29 mouse cellular contexts compared by ENCODE assay signal in genomic region chr10:118412774-118413173, GRCm38 (mm10). TPM values are rescaled to one million over a fixed set of nuclear protein-coding genes. Genes with fewer than 3 reads are reported as not detected.
A peak's percentile ranks its signal among the peaks of the same experiment; 100 is the strongest.
DNase-seq lines count a peak whose midpoint lies in the region; ATAC-seq lines count a peak whose summit lies in the region.
"Had no signal": no experiment of that assay in that cellular context is flagged by ENCODE, and none has a peak within 500 bp of the region (broad histone marks: within the 10 kb centered on the region; RNA-seq: fewer than 3 reads in every experiment).

No protein-coding gene starts in this region.

- no peaks in the 10 kb centered on the region for H3K36me3 ChIP-seq in midbrain, embryonic 11.5 days (ENCODE audit: control insufficient read depth, insufficient read depth, low read length)
- H3K36me3 ChIP-seq: forebrain, embryonic 10.5 days; G1E; hindbrain, embryonic 12.5 days; hindbrain, embryonic 15.5 days had no signal

- no peak overlapping the region for H3K9ac ChIP-seq in midbrain, embryonic 11.5 days (ENCODE audit: low read length)
- H3K9ac ChIP-seq: forebrain, embryonic 13.5 days; hindbrain, embryonic 12.5 days; hindbrain, embryonic 15.5 days had no signal

- no peaks in the 10 kb centered on the region for H3K9me3 ChIP-seq in midbrain, embryonic 11.5 days (ENCODE audit: control insufficient read depth, low read length)
- H3K9me3 ChIP-seq: forebrain, embryonic 10.5 days; forebrain, embryonic 13.5 days; hindbrain, embryonic 12.5 days; hindbrain, embryonic 15.5 days had no signal

- no peak overlapping the region for H3K27ac ChIP-seq in midbrain, embryonic 11.5 days (ENCODE audit: low read depth, low read length)
- H3K27ac ChIP-seq: forebrain, embryonic 10.5 days; forebrain, embryonic 13.5 days; hindbrain, embryonic 12.5 days; hindbrain, embryonic 15.5 days had no signal

- ATAC-seq in CD4-positive, CD25-positive, alpha-beta regulatory T cell, adult 4 months = peak; percentile 87
- ATAC-seq in midbrain, embryonic 11.5 days (ENCODE audit: low FRiP score) = no peak
- ATAC-seq: forebrain, embryonic 13.5 days; forebrain, embryonic 16.5 days; Patski had no signal

- no peak overlapping the region for H3K4me2 ChIP-seq in midbrain, embryonic 11.5 days
- H3K4me2 ChIP-seq: forebrain, embryonic 13.5 days; heart, embryonic 11.5 days; hindbrain, embryonic 12.5 days; hindbrain, embryonic 15.5 days had no signal

- no peak overlapping the region for H3K4me3 ChIP-seq in midbrain, embryonic 11.5 days (ENCODE audit: low read depth, low read length)
- H3K4me3 ChIP-seq: forebrain, embryonic 10.5 days; forebrain, embryonic 13.5 days; hindbrain, embryonic 12.5 days; hindbrain, embryonic 15.5 days had no signal

- no peaks in the 10 kb centered on the region for H3K27me3 ChIP-seq in midbrain, embryonic 11.5 days (ENCODE audit: control insufficient read depth, insufficient read depth, low read length)
- H3K27me3 ChIP-seq: CH12.LX; forebrain, embryonic 13.5 days; hindbrain, embryonic 12.5 days; hindbrain, embryonic 15.5 days; Patski had no signal

- no peaks in the 10 kb centered on the region for H3K4me1 ChIP-seq in midbrain, embryonic 11.5 days (ENCODE audit: control insufficient read depth, insufficient read depth, low read length)
- H3K4me1 ChIP-seq: forebrain, embryonic 10.5 days; forebrain, embryonic 13.5 days; hindbrain, embryonic 12.5 days; hindbrain, embryonic 15.5 days had no signal

- 87% methylated on average over 5 of the region's 5 CpGs for WGBS in midbrain, embryonic 11.5 days

- peak; percentile 2 for DNase-seq in 416B (ENCODE audit: low read depth)
- peak; percentile 33 for DNase-seq in induced T-regulatory cell, adult 2 months (ENCODE audit: low read depth)
- DNase-seq in natural killer cell, adult 2 months (ENCODE audit: low spot score in 2 of 2) = peak; percentile 34 to 48
- no peak for DNase-seq in layer of hippocampus, adult 9-10 months (ENCODE audit: low spot score)
- DNase-seq in midbrain, embryonic 11.5 days (ENCODE audit: low spot score, missing footprints) = no peak
- no peak for DNase-seq in thymus, postnatal 0 days (ENCODE audit: low spot score)
- DNase-seq: adrenal gland, adult 8-10 months; adrenal gland, postnatal 25 days; B cell, adult 2 months; cerebellum, adult 18-20 months; cerebellum, adult 9-10 months; cerebellum, postnatal 14 days; gastrocnemius, postnatal 10 days; gastrocnemius, postnatal 36 days; heart, adult 11 months had no signal

RNA-seq across cellular contexts. Expression of gene Ifng, which starts 28.1 kb away (rescaled TPM):
- polyA plus RNA-seq in CD4-positive, CD25-positive, alpha-beta regulatory T cell, adult 4 months (2017; shearing (Covaris generic)) = 10 to 100 TPM in 1 of 2 experiments, 1 to 10 TPM in 1; 5.5 to 10.6 TPM
- not detected in 2 replicates for polyA plus RNA-seq in midbrain, embryonic 11.5 days (2014; fragmentation: Nextera tagmentation; extraction: Ambion mirVana)
- polyA plus RNA-seq in thymus, postnatal 0 days (2015; fragmentation: Nextera tagmentation; extraction: Ambion mirVana) = 0.55 and 0.86 TPM in 2 replicates
- polyA plus RNA-seq: embryonic facial prominence, embryonic 11.5 days; embryonic facial prominence, embryonic 14.5 days; forebrain, embryonic 10.5 days; forebrain, embryonic 13.5 days; forebrain, embryonic 16.5 days; G1E; heart, embryonic 11.5 days; heart, embryonic 14.5 days; heart, postnatal 0 days; hindbrain, embryonic 12.5 days; hindbrain, embryonic 15.5 days; Patski had no signal

RNA-seq across cellular contexts. Expression of gene Gm9049, which starts 58.9 kb away (rescaled TPM):
- polyA plus RNA-seq in CD4-positive, CD25-positive, alpha-beta regulatory T cell, adult 4 months (2017; shearing (Covaris generic)) = under 1 TPM in 1 of 2 experiments, not detected in 1; 0.13 TPM
- polyA plus RNA-seq in midbrain, embryonic 11.5 days (2014; fragmentation: Nextera tagmentation; extraction: Ambion mirVana) = 0.11 TPM in 1 of 2 replicates, not detected in the other
- polyA plus RNA-seq in thymus, postnatal 0 days (2015; fragmentation: Nextera tagmentation; extraction: Ambion mirVana) = 0.07 and 0.13 TPM in 2 replicates
- polyA plus RNA-seq: embryonic facial prominence, embryonic 11.5 days; forebrain, embryonic 13.5 days; forebrain, embryonic 16.5 days; G1E; heart, embryonic 11.5 days; heart, embryonic 14.5 days; hindbrain, embryonic 12.5 days; hindbrain, embryonic 15.5 days; Patski had no signal

Comparison
In these comparisons a context has a peak if more than half of its experiments do, and no peak if none do; other contexts are left out.
1. DNase-seq: peak in 416B (single experiment), induced T-regulatory cell, adult 2 months (single experiment) and natural killer cell, adult 2 months (2 of 2); none in layer of hippocampus, adult 9-10 months (single experiment), midbrain, embryonic 11.5 days (single experiment) and thymus, postnatal 0 days (single experiment).